Mouse (Mus musculus) kidney, postnatal 4 days (tissue): ENCODE results near the gene Lrwd1.
"Not testable (repeated sequence)": the region's sequence is repeated elsewhere in the genome, so short reads cannot be mapped to it uniquely, and the experiment has no call there.

ENCODE experiments used
- DNase-seq, 2 experiments: peaks; one replicate each; pipeline ENCODE4 v3.0.0; 2021; ENCODE audit warnings: mixed read lengths in 2 of 2

Gene Lrwd1

GRCm38 (mm10) chr5:136135571-136136291 lies at the start of gene Lrwd1, which contains the start of gene Alkbh4:
Lrwd1 (minus strand) TSS chr5:136136074.
Alkbh4 (plus strand) TSS chr5:136136146.
- peak; percentile 97 to 98 for DNase-seq

GRCm38 (mm10) chr5:136183766-136184165 lies 47.9 kb upstream of the Lrwd1 start:
- no peak for DNase-seq

- DNase-seq: no peak
These were observed 47.0 kb upstream of the Lrwd1 start for GRCm38 (mm10) chr5:136182830-136183229.

- no peak for DNase-seq
These were observed 46.2 kb upstream of the Lrwd1 start for GRCm38 (mm10) chr5:136182049-136182448.

GRCm38 (mm10) chr5:136181197-136181596 lies 45.3 kb upstream of the Lrwd1 start:
- DNase-seq: no peak

- no peak for DNase-seq
These were observed 43.7 kb upstream of the Lrwd1 start for GRCm38 (mm10) chr5:136179594-136179993.

GRCm38 (mm10) chr5:136173606-136174463 lies 38.0 kb upstream of the Lrwd1 start:
- DNase-seq: peak; percentile 59 to 65

GRCm38 (mm10) chr5:136172939-136173338 lies 37.1 kb upstream of the Lrwd1 start:
- no peak for DNase-seq

- peak; percentile 18 to 27 for DNase-seq
These were observed 35.8 kb upstream of the Lrwd1 start for GRCm38 (mm10) chr5:136171363-136172341.

- peak; percentile 88 to 93 for DNase-seq
These were observed 34.9 kb upstream of the Lrwd1 start, which contains the start of gene Orai2 for GRCm38 (mm10) chr5:136170512-136171362. Orai2 (minus strand) TSS chr5:136170713.

GRCm38 (mm10) chr5:136169626-136170511 lies 34.0 kb upstream of the Lrwd1 start:
- peak; percentile 57 to 67 for DNase-seq

GRCm38 (mm10) chr5:136168071-136168470 lies 32.2 kb upstream of the Lrwd1 start:
- no peak for DNase-seq

GRCm38 (mm10) chr5:136167296-136167695 lies 31.4 kb upstream of the Lrwd1 start:
- no peak for DNase-seq

GRCm38 (mm10) chr5:136165246-136165645 lies 29.4 kb upstream of the Lrwd1 start:
- no peak for DNase-seq

- DNase-seq: no peak
These were observed 28.1 kb upstream of the Lrwd1 start for GRCm38 (mm10) chr5:136163807-136164474.

GRCm38 (mm10) chr5:136160084-136160483 lies 24.2 kb upstream of the Lrwd1 start:
- peak; percentile 45 to 63 for DNase-seq

GRCm38 (mm10) chr5:136155399-136155798 lies 19.5 kb upstream of the Lrwd1 start:
- peak; percentile 47 to 66 for DNase-seq

- no peak for DNase-seq
These were observed 16.5 kb upstream of the Lrwd1 start for GRCm38 (mm10) chr5:136152365-136152764.

- not testable (repeated sequence) for DNase-seq
These were observed 13.3 kb upstream of the Lrwd1 start for GRCm38 (mm10) chr5:136149134-136149576.

GRCm38 (mm10) chr5:136147704-136148103 lies 11.8 kb upstream of the Lrwd1 start:
- DNase-seq: no peak
